Mouse (Mus musculus): ENCODE measurements around the gene Coro1a. TPM values are rescaled to one million over a fixed set of nuclear protein-coding genes. Genes with fewer than 3 reads are reported as not detected.

Coro1a gene
- total and polyA plus RNA-seq, 3 experiments, result 203 to 349 (median 312) TPM

- TF ChIP-seq MAZ (IDR thresholded peaks at IDR 0.05; ENCODE audit: low read depth, low read length) (no peak), CHD1 (IDR thresholded peaks at IDR 0.05; ENCODE audit: low read depth, low read length) (peak; percentile 60), EP300 (IDR thresholded peaks at IDR 0.05; ENCODE audit: low read length) (no peak), RCOR1 (conservative IDR thresholded peaks at IDR 0.05; ENCODE audit: low read depth, low read length) (no peak), USF2 (conservative IDR thresholded peaks at IDR 0.05; ENCODE audit: low read depth, low read length) (no peak), TBP (conservative IDR thresholded peaks at IDR 0.05; ENCODE audit: low read depth, low read length) (no peak), ETS1 (conservative IDR thresholded peaks at IDR 0.05; ENCODE audit: low read depth, low read length) (no peak), UBTF (IDR thresholded peaks at IDR 0.05; ENCODE audit: low read depth, low read length) (no peak; the same call in 1 of the 2 replicates), E2F4 (IDR thresholded peaks at IDR 0.05; ENCODE audit: insufficient replicate concordance, low read depth, low read length) (no peak), MAX (IDR thresholded peaks at IDR 0.05; ENCODE audit: low read length) (no peak; the same call in 1 of the 2 replicates), ZKSCAN1 (IDR thresholded peaks at IDR 0.05; ENCODE audit: borderline replicate concordance, low read depth, low read length) (no peak), CTCF (conservative IDR thresholded peaks at IDR 0.05 in 1 of 2, IDR thresholded peaks at IDR 0.05 in 1 of 2; ENCODE audit: low read depth in 2 of 2, low read length in 2 of 2) (no peak), POLR2AphosphoS2 (IDR thresholded peaks at IDR 0.05; ENCODE audit: low read depth, low read length) (no peak), MAFK (IDR thresholded peaks at IDR 0.05; ENCODE audit: insufficient replicate concordance, low read length) (no peak), JUND (conservative IDR thresholded peaks at IDR 0.05; ENCODE audit: low read depth, low read length) (no peak), POLR2A (IDR thresholded peaks at IDR 0.05; ENCODE audit: low read depth, low read length) (peak; percentile 62), MEF2A (IDR thresholded peaks at IDR 0.05; ENCODE audit: borderline replicate concordance, low read depth, low read length) (no peak), ELF1 (IDR thresholded peaks at IDR 0.05; ENCODE audit: low read depth, low read length) (no peak), KAT2A (IDR thresholded peaks at IDR 0.05; ENCODE audit: insufficient replicate concordance, low read length) (no peak)
Measured at GRCm38 (mm10) chr7:126695210-126695611, 12.4 kb downstream of the Coro1a start, which contains the start of gene Bola2 (continued).

DNA sequence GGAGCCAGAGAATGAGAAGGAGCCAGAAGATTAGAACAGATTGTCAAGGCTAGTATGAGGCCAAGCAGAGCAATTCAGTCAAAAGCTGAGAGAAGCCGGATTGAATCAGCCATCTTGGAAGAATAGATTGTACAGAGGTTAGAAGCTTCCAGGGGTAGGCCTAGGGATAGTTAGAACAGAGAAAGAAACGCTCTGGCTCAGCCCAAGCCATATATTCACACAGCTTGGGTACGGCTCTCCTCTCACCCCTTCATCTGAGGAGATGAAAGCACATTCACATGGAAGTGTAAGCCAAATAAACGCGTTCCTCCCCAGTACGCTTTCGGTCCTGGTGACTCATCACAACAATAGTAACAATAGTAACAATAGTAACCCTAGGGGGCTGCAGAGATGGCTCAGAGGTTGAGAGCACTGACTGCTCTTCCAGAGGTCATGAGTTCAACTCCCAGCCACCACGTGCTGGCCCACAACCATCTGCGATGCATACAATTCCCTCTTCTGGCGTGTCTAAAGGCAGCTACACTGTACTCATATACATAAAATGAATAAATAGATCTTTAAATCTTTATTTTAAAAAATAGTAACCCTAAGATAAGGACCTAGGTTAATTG lies 13.0 kb downstream of the Coro1a start:
- peak overlapping the region in 2 of 3 experiments; percentile 54 to 98 for H3K4me3 ChIP-seq (replicated peaks in 1 of 3; ENCODE audit: low read depth in 2 of 3, low read length in 2 of 3, poor library complexity in 1 of 3)
- no peaks in the 10 kb centered on the region for H3K27me3 ChIP-seq (replicated peaks)
- in situ Hi-C loops (cut with MboI; ENCODE audit: low pct_ligation_motif_present, low pct_unique_long_range_greater_than_20kb, low sequenced_read_pairs) (loop anchor here (5.0 kb wide), 2 partner anchors 52 to 493 kb away; no protein-coding TSS in a partner anchor), dilution Hi-C loops (cut with MboI; ENCODE audit: extremely low pct_ligation_motif_present, extremely low pct_unique_long_range_greater_than_20kb, low sequenced_read_pairs) (no loop called here)
- peaks cover 14 to 41% of the 10 kb centered on the region in 2 experiments for H3K4me1 ChIP-seq (ENCODE audit: control insufficient read depth in 1 of 2, insufficient read depth in 2 of 2)
- peak overlapping the region; percentile 47; the same call in 1 of the 2 replicates for H3K9ac ChIP-seq (ENCODE audit: insufficient read depth, low read depth)
- DNase-seq (ENCODE audit: extremely low read depth), result no peak
- peaks cover 27% of the 10 kb centered on the region for H3K79me2 ChIP-seq (replicated peaks; ENCODE audit: control insufficient read depth, extremely low read depth, insufficient read depth, poor library complexity, severe bottlenecking)
- H3K4me2 ChIP-seq (ENCODE audit: insufficient read depth, low read depth, poor library complexity, severe bottlenecking), result peak overlapping the region; percentile 53
- no peaks in the 10 kb centered on the region for H3K9me3 ChIP-seq (replicated peaks; ENCODE audit: low read length)
- peak overlapping the region; percentile 26; the same call in 1 of the 2 replicates for H3K27ac ChIP-seq (ENCODE audit: insufficient read depth, low read depth)
- peaks cover 38 to 60% of the 10 kb centered on the region in 2 experiments for H3K36me3 ChIP-seq (replicated peaks in 1 of 2; ENCODE audit: control insufficient read depth in 1 of 2, insufficient read depth in 1 of 2, low read length in 1 of 2)
- TF ChIP-seq E2F4 (IDR thresholded peaks at IDR 0.05; ENCODE audit: insufficient replicate concordance, low read depth, low read length) (no peak), ZC3H11A (IDR thresholded peaks at IDR 0.05; ENCODE audit: low read depth, low read length) (no peak), POLR2AphosphoS2 (IDR thresholded peaks at IDR 0.05; ENCODE audit: low read depth, low read length) (no peak), SIN3A (IDR thresholded peaks at IDR 0.05; ENCODE audit: low read length) (no peak), TBP (conservative IDR thresholded peaks at IDR 0.05; ENCODE audit: low read depth, low read length) (0 out of 2 replicates have a peak, but pooled peaks have one; percentile 31), PAX5 (IDR thresholded peaks at IDR 0.05; ENCODE audit: low read length) (no peak), USF1 (IDR thresholded peaks at IDR 0.05; ENCODE audit: low read depth, low read length) (no peak), MYC (IDR thresholded peaks at IDR 0.05; ENCODE audit: low read depth, low read length) (peak; percentile 75; the same call in 1 of the 2 replicates), CHD2 (IDR thresholded peaks at IDR 0.05; ENCODE audit: low read length) (no peak), NELFE (IDR thresholded peaks at IDR 0.05; ENCODE audit: low read depth, low read length) (no peak), EP300 (IDR thresholded peaks at IDR 0.05; ENCODE audit: low read length) (no peak), RCOR1 (conservative IDR thresholded peaks at IDR 0.05; ENCODE audit: low read depth, low read length) (no peak), MAFK (IDR thresholded peaks at IDR 0.05; ENCODE audit: insufficient replicate concordance, low read length) (no peak), MAX (IDR thresholded peaks at IDR 0.05; ENCODE audit: low read length) (peak; percentile 72), CTCF (conservative IDR thresholded peaks at IDR 0.05 in 1 of 2, IDR thresholded peaks at IDR 0.05 in 1 of 2; ENCODE audit: low read depth in 2 of 2, low read length in 2 of 2) (no peak), KAT2A (IDR thresholded peaks at IDR 0.05; ENCODE audit: insufficient replicate concordance, low read length) (no peak), TCF12 (IDR thresholded peaks at IDR 0.05; ENCODE audit: low read depth, low read length) (no peak), SMC3 (IDR thresholded peaks at IDR 0.05; ENCODE audit: low read depth, low read length) (no peak), MXI1 (IDR thresholded peaks at IDR 0.05; ENCODE audit: low read depth, low read length) (peak; percentile 27; the same call in 1 of the 2 replicates), ZKSCAN1 (IDR thresholded peaks at IDR 0.05; ENCODE audit: borderline replicate concordance, low read depth, low read length) (no peak), JUND (conservative IDR thresholded peaks at IDR 0.05; ENCODE audit: low read depth, low read length) (no peak), ZMIZ1 (IDR thresholded peaks at IDR 0.05; ENCODE audit: low read depth, low read length) (no peak), NRF1 (IDR thresholded peaks at IDR 0.05; ENCODE audit: low read depth, low read length) (no peak), RAD21 (IDR thresholded peaks at IDR 0.05; ENCODE audit: low read depth, low read length) (no peak), MEF2A (IDR thresholded peaks at IDR 0.05; ENCODE audit: borderline replicate concordance, low read depth, low read length) (no peak), MAZ (IDR thresholded peaks at IDR 0.05; ENCODE audit: low read depth, low read length) (no peak), ELF1 (IDR thresholded peaks at IDR 0.05; ENCODE audit: low read depth, low read length) (no peak), UBTF (IDR thresholded peaks at IDR 0.05; ENCODE audit: low read depth, low read length) (no peak), HCFC1 (IDR thresholded peaks at IDR 0.05; ENCODE audit: low read depth, low read length) (no peak)
